Mouse (Mus musculus) hindbrain, postnatal 0 days (tissue): Measurements from ENCODE around the gene Cnppd1. TPM values are rescaled to one million over a fixed set of nuclear protein-coding genes. Genes with fewer than 3 reads are reported as not detected.

ENCODE experiments used
- ATAC-seq: fragments of 200-750 bp; cut with Nextera tagmentation; 2 replicates; pipeline ENCODE4 v1.8.0; 2017; ENCODE audit warnings: mild to moderate bottlenecking, moderate TSS enrichment, moderate library complexity
- DNase-seq: peaks from one replicate; pipeline ENCODE4 v3.0.0-alpha.2; 2015; ENCODE audit warnings: low spot score
- H3K27ac ChIP-seq: fragments of 300-500 bp; sonication (generic); 2 replicates; pipeline ENCODE4 v1.5.1; 2014; ENCODE audit warnings: mild to moderate bottlenecking
- H3K27me3 ChIP-seq: fragments of 300-500 bp; sonication (generic); 2 replicates; pipeline ENCODE4 v1.6.1; 2014; ENCODE audit warnings: low read length, mixed read lengths; ENCODE audit not compliant: insufficient read depth
- H3K36me3 ChIP-seq: fragments of 300-500 bp; sonication (generic); 2 replicates; pipeline ENCODE4 v1.6.1; 2014; ENCODE audit warnings: low read length, mixed read lengths; ENCODE audit not compliant: insufficient read depth
- H3K4me1 ChIP-seq: fragments of 300-500 bp; sonication (generic); 2 replicates; pipeline ENCODE4 v1.6.1; 2014; ENCODE audit warnings: antibody characterized with exemption, low read length, mixed read lengths; ENCODE audit not compliant: insufficient read depth
- H3K4me2 ChIP-seq: fragments of 300-500 bp; sonication (generic); 2 replicates; pipeline ENCODE4 v1.6.1; 2014; ENCODE audit warnings: low read depth, mild to moderate bottlenecking, low read length, moderate library complexity, mixed read lengths
- H3K4me3 ChIP-seq: fragments of 300-500 bp; sonication (generic); 2 replicates; pipeline ENCODE4 v1.5.1; 2014; ENCODE audit warnings: low read length
- H3K9ac ChIP-seq: fragments of 300-500 bp; sonication (generic); replicated peaks from 2 replicates; pipeline ENCODE4 v1.6.1; 2014; ENCODE audit warnings: mild to moderate bottlenecking, low read length, moderate library complexity, mixed read lengths
- H3K9me3 ChIP-seq: fragments of 300-500 bp; sonication (generic); 2 replicates; pipeline ENCODE4 v1.6.1; 2016; ENCODE audit warnings: low read length, mixed read lengths
- CTCF ChIP-seq: IDR thresholded peaks from 2 replicates; pipeline ENCODE4 v1.5.1; 2016; ENCODE audit warnings: antibody characterized with exemption, control low read depth, low read depth
- WGBS: fragments of 180-500 bp; shearing (Covaris S2); extraction: QIAGEN DNeasy Blood & Tissue Kit; methylation state at CpG from one replicate; pipeline ENCODE4 v1.1.7; 2014; 5-methylcytosine and 5-hydroxymethylcytosine counted together
- polyA plus RNA-seq: library from polyadenylated mRNA; unstranded; fragments of >200 nt; fragmentation: Nextera tagmentation; extraction: Ambion mirVana; gene quantifications from 2 replicates; pipeline ENCODE4 v1.2.1, GENCODE M21; 2015
- total RNA-seq: library from RNA; depleted of rRNA; stranded (reverse); fragments of >200 nt; gene quantifications from 2 replicates; pipeline ENCODE4 v1.2.3, GENCODE M21; 2014

Cnppd1 gene
- total and polyA plus RNA-seq, 2 experiments from 2014 or later = 46.3 to 50.0 TPM

GRCm38 (mm10) chr1:75136730-75137129 lies 5.8 kb downstream of the Cnppd1 start:
- H3K4me2 ChIP-seq = no peak overlapping the region
- no peak overlapping the region for H3K4me3 ChIP-seq
- no peaks in the 10 kb centered on the region for H3K9me3 ChIP-seq
- 85% methylated on average over 3 of the region's 3 CpGs for WGBS
- peaks cover 35% of the 10 kb centered on the region for H3K36me3 ChIP-seq
- ATAC-seq (no peak), DNase-seq (no peak)
- peaks cover 8% of the 10 kb centered on the region for H3K4me1 ChIP-seq
- no peak overlapping the region for H3K27ac ChIP-seq
- TF ChIP-seq CTCF = no peak
- H3K27me3 ChIP-seq = no peaks in the 10 kb centered on the region
- no peak overlapping the region for H3K9ac ChIP-seq

GRCm38 (mm10) chr1:75136293-75136692 lies 6.2 kb downstream of the Cnppd1 start:
- no peak for TF ChIP-seq CTCF
- no peaks in the 10 kb centered on the region for H3K27me3 ChIP-seq
- H3K9ac ChIP-seq = no peak overlapping the region
- WGBS = 88% methylated on average over 6 of the region's 6 CpGs
- H3K4me3 ChIP-seq = no peak overlapping the region
- no peaks in the 10 kb centered on the region for H3K9me3 ChIP-seq
- peaks cover 8% of the 10 kb centered on the region for H3K4me1 ChIP-seq
- DNase-seq = no peak
- no peak overlapping the region for H3K27ac ChIP-seq
- H3K4me2 ChIP-seq = no peak overlapping the region
- peaks cover 35% of the 10 kb centered on the region for H3K36me3 ChIP-seq
- ATAC-seq = no peak

DNA sequence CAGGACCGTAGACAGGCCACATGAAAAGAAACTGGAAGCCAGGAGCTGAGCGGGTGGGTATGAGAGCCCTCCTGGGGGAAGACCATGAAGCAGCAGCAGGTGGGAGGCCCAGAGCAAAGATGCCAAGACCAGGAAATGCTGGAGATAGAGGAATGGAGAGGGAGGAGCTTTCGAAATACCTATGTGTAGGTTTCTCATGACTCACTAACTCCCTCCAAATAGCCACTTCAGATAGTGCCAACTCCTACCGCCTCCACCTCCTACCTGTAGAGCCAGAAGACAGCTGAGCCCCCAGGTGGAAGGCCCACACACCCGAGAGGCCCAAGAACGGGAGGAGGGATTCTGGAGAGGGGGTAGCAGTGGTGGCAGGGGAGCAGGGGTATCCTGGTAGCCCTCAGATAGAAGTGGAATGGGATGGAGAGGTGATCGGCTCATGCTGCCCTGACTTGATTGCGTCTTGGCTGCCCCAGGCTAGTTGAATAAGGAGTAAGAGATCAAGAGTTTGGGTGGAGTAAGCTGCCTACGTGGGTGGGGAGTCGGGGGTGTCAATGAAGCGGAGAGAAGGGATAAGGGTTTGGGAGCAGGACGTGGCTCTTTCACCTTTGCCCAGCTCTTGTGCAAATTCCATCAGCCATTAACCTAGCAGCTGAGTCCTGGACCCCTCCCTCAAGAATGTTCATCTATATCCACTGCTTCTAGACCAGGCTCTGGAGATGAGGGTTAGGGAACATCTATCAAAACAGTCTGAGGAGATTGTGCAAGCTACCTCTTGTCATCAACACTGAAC lies 8.9 kb downstream of the Cnppd1 start, which contains the start of gene Slc23a3:
Slc23a3 (minus strand) TSS at position 470 of the 787 bp plus-strand sequence.
- DNase-seq = no peak
- H3K36me3 ChIP-seq = peaks cover 27% of the 10 kb centered on the region
- TF ChIP-seq CTCF = no peak
- no peak for ATAC-seq
- no peaks in the 10 kb centered on the region for H3K4me1 ChIP-seq
- no peak within 1 kb of the TSS for H3K27ac ChIP-seq
- H3K4me2 ChIP-seq = no peak within 1 kb of the TSS
- no peak within 1 kb of the TSS for H3K9ac ChIP-seq
- no peak within 1 kb of the TSS for H3K4me3 ChIP-seq
- 72% methylated on average over 12 of the region's 12 CpGs for WGBS
- H3K27me3 ChIP-seq = no peaks in the 10 kb centered on the region
- no peaks in the 10 kb centered on the region for H3K9me3 ChIP-seq

DNA sequence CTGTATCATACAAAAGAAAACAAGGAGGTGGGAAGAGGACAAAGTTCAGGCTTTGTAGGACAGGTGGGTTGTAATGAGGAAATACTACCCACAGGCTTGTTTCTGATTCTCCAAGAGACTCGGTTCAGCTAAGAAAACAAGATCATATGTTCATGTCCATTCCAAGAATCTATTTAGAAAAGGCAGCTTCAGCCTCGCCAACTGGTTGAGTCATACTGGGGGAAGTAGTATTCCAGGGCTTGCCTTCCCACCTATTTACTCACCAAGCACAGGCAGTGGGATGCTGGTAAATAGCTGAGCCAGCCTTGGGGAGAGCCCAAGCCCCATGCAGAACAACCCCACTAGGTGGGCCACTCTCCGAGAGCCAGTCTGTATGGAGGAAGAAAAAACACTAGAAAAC lies 13.9 kb downstream of the Cnppd1 start:
- Histone ChIP-seq H3K27me3 (no peaks in the 10 kb centered on the region), H3K9me3 (no peaks in the 10 kb centered on the region), H3K27ac (no peak overlapping the region), H3K4me3 (no peak overlapping the region), H3K36me3 (no peaks in the 10 kb centered on the region), H3K9ac (no peak overlapping the region), H3K4me1 (no peaks in the 10 kb centered on the region; the same call in 1 of the 2 replicates), H3K4me2 (no peak overlapping the region)
- ATAC-seq (no peak), DNase-seq (no peak)
- no peak for TF ChIP-seq CTCF
- WGBS = 81% methylated on average over 3 of the region's 3 CpGs

DNA sequence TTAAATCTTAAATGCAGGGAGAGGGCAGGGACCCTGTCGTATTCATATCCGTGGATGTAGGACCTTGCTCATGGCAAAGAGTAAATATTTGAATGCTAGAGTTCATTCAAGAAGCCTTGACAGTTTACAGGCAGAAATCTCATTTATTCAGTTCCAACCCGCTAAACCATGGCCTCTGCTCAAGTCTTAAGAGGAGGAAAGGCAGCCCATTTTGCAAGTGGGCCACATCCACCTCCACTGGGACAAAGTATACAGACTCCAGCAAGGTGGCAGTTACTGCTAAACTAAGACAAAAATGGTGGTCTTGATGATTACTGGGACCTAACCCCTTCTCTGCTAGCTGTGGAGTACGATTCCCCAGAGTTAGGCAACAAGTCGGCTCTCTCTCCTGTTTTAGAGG lies 17.1 kb downstream of the Cnppd1 start:
- Histone ChIP-seq H3K9ac (peak overlapping the region; percentile 64; the same call in 1 of the 2 replicates), H3K4me3 (peak overlapping the region; percentile 60), H3K36me3 (no peaks in the 10 kb centered on the region), H3K4me1 (no peaks in the 10 kb centered on the region; the same call in 1 of the 2 replicates), H3K4me2 (peak overlapping the region; percentile 64), H3K27me3 (no peaks in the 10 kb centered on the region), H3K9me3 (no peaks in the 10 kb centered on the region), H3K27ac (peak overlapping the region; percentile 93)
- 40% methylated on average over 5 of the region's 5 CpGs for WGBS
- no peak for ATAC-seq
- DNase-seq = no peak
- no peak for TF ChIP-seq CTCF

- 1% methylated on average over 56 of the region's 56 CpGs for WGBS
- no peaks in the 10 kb centered on the region; the same call in 1 of the 2 replicates for H3K4me1 ChIP-seq
- peak; percentile 98 for DNase-seq
Measured at GRCm38 (mm10) chr1:75124346-75125321, 17.9 kb downstream of the Cnppd1 start, which contains the start of gene Nhej1. Nhej1 (minus strand) TSS chr1:75125200.

More at GRCm38 (mm10) chr1:75124346-75125321, 17.9 kb downstream of the Cnppd1 start, which contains the start of gene Nhej1:
- Histone ChIP-seq H3K27ac (peak within 1 kb of the TSS; percentile 93), H3K9me3 (no peaks in the 10 kb centered on the region), H3K4me3 (peak within 1 kb of the TSS; percentile 60), H3K27me3 (no peaks in the 10 kb centered on the region), H3K4me2 (peak within 1 kb of the TSS; percentile 64), H3K9ac (peak within 1 kb of the TSS; percentile 64), H3K36me3 (no peaks in the 10 kb centered on the region)
- TF ChIP-seq CTCF = peak; percentile 82
- peak; percentile 96 for ATAC-seq
